20 mouse cellular contexts compared by ENCODE assay signal in genomic region chr2:64395946-64396345, GRCm38 (mm10).
A peak's percentile ranks its signal among the peaks of the same experiment; 100 is the strongest.
DNase-seq lines count a peak whose midpoint lies in the region; ATAC-seq and TF ChIP-seq lines count a peak whose summit lies in the region.
"Had no signal": no experiment of that assay in that cellular context is flagged by ENCODE, and none has a peak within 500 bp of the region (broad histone marks: within the 10 kb centered on the region; RNA-seq: fewer than 3 reads in every experiment).

No protein-coding gene starts in this region.

- no peaks in the 10 kb centered on the region for H3K36me3 ChIP-seq in kidney, embryonic 15.5 days
- H3K36me3 ChIP-seq in ES-Bruce4 (ENCODE audit: control insufficient read depth, insufficient read depth, low read length, poor library complexity, severe bottlenecking): no peaks in the 10 kb centered on the region
- H3K36me3 ChIP-seq in kidney, postnatal 0 days (ENCODE audit: insufficient read depth, low read length): no peaks in the 10 kb centered on the region
- H3K36me3 ChIP-seq: liver, embryonic 12.5 days had no signal

- H3K9ac ChIP-seq in kidney, embryonic 15.5 days: no peak overlapping the region
- H3K9ac ChIP-seq in ES-Bruce4 (ENCODE audit: low read depth, poor library complexity, severe bottlenecking): no peak overlapping the region
- no peak overlapping the region for H3K9ac ChIP-seq in kidney, postnatal 0 days (ENCODE audit: low read depth, low read length)
- H3K9ac ChIP-seq: liver, embryonic 12.5 days; lung, embryonic 14.5 days had no signal

- no peaks in the 10 kb centered on the region for H3K27me3 ChIP-seq in kidney, embryonic 15.5 days
- H3K27me3 ChIP-seq in ES-Bruce4 (ENCODE audit: control insufficient read depth, insufficient read depth, low read length, poor library complexity, severe bottlenecking): no peaks in the 10 kb centered on the region
- no peaks in the 10 kb centered on the region for H3K27me3 ChIP-seq in kidney, postnatal 0 days (ENCODE audit: insufficient read depth, low read length)
- H3K27me3 ChIP-seq: liver, embryonic 12.5 days had no signal

- TF ChIP-seq CTCF in ES-Bruce4 (IDR thresholded peaks at IDR 0.05; ENCODE audit: low read depth, low read length): no peak
- no peak for TF ChIP-seq CTCF in kidney, postnatal 0 days (IDR thresholded peaks at IDR 0.05; ENCODE audit: low read depth)

- no peak for TF ChIP-seq POLR2A in ES-Bruce4 (IDR thresholded peaks at IDR 0.05; ENCODE audit: insufficient read depth, low read length)

- no peak for TF ChIP-seq EP300 in ES-Bruce4 (IDR thresholded peaks at IDR 0.05; ENCODE audit: insufficient read depth, low read depth, low read length)

- H3K4me1 ChIP-seq in kidney, embryonic 15.5 days: peaks cover 7% of the 10 kb centered on the region; the same call in 1 of the 2 replicates
- peaks cover 2% of the 10 kb centered on the region for H3K4me1 ChIP-seq in ES-Bruce4 (ENCODE audit: control insufficient read depth, insufficient read depth, low read length)
- H3K4me1 ChIP-seq in kidney, postnatal 0 days (replicated peaks; ENCODE audit: insufficient read depth, low read length): no peaks in the 10 kb centered on the region
- H3K4me1 ChIP-seq: liver, embryonic 12.5 days had no signal

- no peak overlapping the region for H3K4me3 ChIP-seq in kidney, embryonic 15.5 days (replicated peaks)
- H3K4me3 ChIP-seq in ES-Bruce4 (ENCODE audit: low read depth, low read length): no peak overlapping the region
- no peak overlapping the region for H3K4me3 ChIP-seq in kidney, postnatal 0 days (replicated peaks; ENCODE audit: low read depth, low read length)
- H3K4me3 ChIP-seq: erythroblast, embryonic 14.5 days; left cerebral cortex, adult 2 months; liver, embryonic 12.5 days had no signal

- H3K4me2 ChIP-seq in kidney, embryonic 15.5 days: no peak overlapping the region
- H3K4me2 ChIP-seq in kidney, postnatal 0 days (ENCODE audit: low read length): no peak overlapping the region
- H3K4me2 ChIP-seq: liver, embryonic 12.5 days; lung, embryonic 14.5 days had no signal

- peak; percentile 90 for ATAC-seq in kidney, embryonic 15.5 days (replicated peaks; ENCODE audit: low FRiP score)
- peak; percentile 65 for ATAC-seq in kidney, postnatal 0 days (replicated peaks; ENCODE audit: low FRiP score, low read depth)
- ATAC-seq: CD4-positive, CD25-positive, alpha-beta regulatory T cell, adult 4 months; intestine, embryonic 16.5 days; liver, embryonic 12.5 days had no signal

- 46% methylated on average over 4 of the region's 4 CpGs for WGBS in kidney, embryonic 15.5 days
- WGBS in kidney, postnatal 0 days: 49% methylated on average over 4 of the region's 4 CpGs

- no peak overlapping the region for H3K27ac ChIP-seq in kidney, embryonic 15.5 days
- H3K27ac ChIP-seq in ES-Bruce4 (ENCODE audit: insufficient read depth, low read length): peak overlapping the region; percentile 56; the same call in 1 of the 2 replicates
- H3K27ac ChIP-seq in kidney, postnatal 0 days: no peak overlapping the region
- H3K27ac ChIP-seq: left cerebral cortex, adult 2 months; liver, embryonic 12.5 days had no signal

- DNase-seq in embryo, embryonic 10.5 days (ENCODE audit: low spot score): peak; percentile 5
- DNase-seq in embryo, embryonic 10 days (ENCODE audit: low spot score): no peak
- DNase-seq in kidney, postnatal 14 days: no peak
- DNase-seq in kidney, postnatal 0 days (ENCODE audit: low spot score): peak; percentile 25
- no peak for DNase-seq in urinary bladder, postnatal 25 days (ENCODE audit: low spot score)
- no peak for DNase-seq in urinary bladder, postnatal 10 days (ENCODE audit: low spot score)
- DNase-seq: adrenal gland, postnatal 14 days; cerebellum, adult 18-20 months; cerebellum, postnatal 36 days; heart, postnatal 4 days; lung, embryonic 14.5 days; right cerebral cortex, postnatal 14 days; thymus, postnatal 36 days had no signal

- H3K9me3 ChIP-seq in kidney, embryonic 15.5 days (replicated peaks): no peaks in the 10 kb centered on the region
- H3K9me3 ChIP-seq in ES-Bruce4 (replicated peaks; ENCODE audit: control insufficient read depth, insufficient read depth, low read length, poor library complexity, severe bottlenecking): 0 out of 2 replicates have a peak, but pooled peaks cover 7% of the 10 kb centered on the region
- no peaks in the 10 kb centered on the region for H3K9me3 ChIP-seq in kidney, postnatal 0 days (replicated peaks; ENCODE audit: low read length)
- H3K9me3 ChIP-seq: liver, embryonic 12.5 days had no signal

Comparison
In these comparisons a context has a peak if more than half of its experiments do, and no peak if none do; other contexts are left out.
1. DNase-seq: peak in embryo, embryonic 10.5 days (single experiment) and kidney, postnatal 0 days (single experiment); none in embryo, embryonic 10 days (single experiment), kidney, postnatal 14 days (single experiment), urinary bladder, postnatal 25 days (single experiment) and urinary bladder, postnatal 10 days (single experiment).